Mouse (Mus musculus) hematopoietic multipotent progenitor cell, adult 10-12 weeks (in vitro differentiated cells): Measurements from ENCODE around the gene Tspan8. TPM values are rescaled to one million over a fixed set of nuclear protein-coding genes. Genes with fewer than 3 reads are reported as not detected.

Source experiments
- polyA plus RNA-seq: library from polyadenylated mRNA; stranded (reverse); fragments of >175 nt; gene quantifications from 2 replicates; pipeline ENCODE4 v1.2.3, GENCODE M21; 2012; ENCODE audit warnings: low replicate concordance

The Tspan8 gene
- 1.5 TPM in 1 of 2 replicates, not detected in the other for polyA plus RNA-seq

GRCm38 (mm10) chr10:115816511-115816910, at the start of gene Tspan8:
TSS of gene Tspan8 (plus strand) at chr10:115816832.

Other genes starting within 250 kb of the Tspan8 start
- not detected in 2 replicates for gene A930009A15Rik, start 246.8 kb upstream of the Tspan8 start, polyA plus RNA-seq
- 0.07 TPM in 1 of 2 replicates, not detected in the other for gene Lgr5, start 229.1 kb upstream of the Tspan8 start, polyA plus RNA-seq
- gene Ptprr, start 201.4 kb downstream of the Tspan8 start, polyA plus RNA-seq: not detected in 2 replicates